Mouse (Mus musculus) testis, adult 2 months (tissue): ENCODE data around the gene Wnt6. TPM values are rescaled to one million over a fixed set of nuclear protein-coding genes. Genes with fewer than 3 reads are reported as not detected.

ENCODE experiments used
- H3K27ac ChIP-seq: fragments of 200-500 bp; 2 replicates; pipeline ENCODE4 v1.5.1; 2012; ENCODE audit warnings: low read depth, low read length; ENCODE audit not compliant: control insufficient read depth, insufficient read depth
- H3K27me3 ChIP-seq: fragments of 200-500 bp; 2 replicates; pipeline ENCODE4 v1.6.1; 2012; ENCODE audit warnings: mild to moderate bottlenecking, low read length, moderate library complexity; ENCODE audit not compliant: control insufficient read depth, insufficient read depth
- H3K36me3 ChIP-seq: fragments of 200-500 bp; 2 replicates; pipeline ENCODE4 v1.6.1; 2012; ENCODE audit warnings: mild to moderate bottlenecking, low read length; ENCODE audit not compliant: control insufficient read depth, insufficient read depth
- H3K4me1 ChIP-seq: fragments of 200-500 bp; 2 replicates; pipeline ENCODE4 v1.6.1; 2012; ENCODE audit warnings: low read length; ENCODE audit not compliant: control insufficient read depth, insufficient read depth
- H3K4me3 ChIP-seq: fragments of 200-500 bp; 2 replicates; pipeline ENCODE4 v1.5.1; 2012; ENCODE audit warnings: low read depth, mild to moderate bottlenecking, low read length, moderate library complexity, mixed read lengths; ENCODE audit not compliant: control insufficient read depth
- CTCF ChIP-seq: fragments of 200-500 bp; IDR thresholded peaks from 2 replicates; pipeline ENCODE4 v1.5.1; 2012; ENCODE audit warnings: low read depth, mild to moderate bottlenecking, inconsistent platforms, low read length, moderate library complexity; ENCODE audit not compliant: control insufficient read depth, insufficient read depth, insufficient replicate concordance
- POLR2A ChIP-seq: fragments of 200-500 bp; IDR thresholded peaks from 2 replicates; pipeline ENCODE4 v1.6.1; 2012; ENCODE audit warnings: low read depth, mild to moderate bottlenecking, inconsistent platforms, low read length, moderate library complexity; ENCODE audit not compliant: control insufficient read depth
- polyA plus RNA-seq: library from polyadenylated mRNA; depleted of rRNA; stranded (reverse); fragments of >200 nt; gene quantifications from 2 replicates; pipeline ENCODE4 v1.2.3, GENCODE M21; 2012

Gene Wnt6
- polyA plus RNA-seq, 1 experiment, result 13.4 TPM

DNA sequence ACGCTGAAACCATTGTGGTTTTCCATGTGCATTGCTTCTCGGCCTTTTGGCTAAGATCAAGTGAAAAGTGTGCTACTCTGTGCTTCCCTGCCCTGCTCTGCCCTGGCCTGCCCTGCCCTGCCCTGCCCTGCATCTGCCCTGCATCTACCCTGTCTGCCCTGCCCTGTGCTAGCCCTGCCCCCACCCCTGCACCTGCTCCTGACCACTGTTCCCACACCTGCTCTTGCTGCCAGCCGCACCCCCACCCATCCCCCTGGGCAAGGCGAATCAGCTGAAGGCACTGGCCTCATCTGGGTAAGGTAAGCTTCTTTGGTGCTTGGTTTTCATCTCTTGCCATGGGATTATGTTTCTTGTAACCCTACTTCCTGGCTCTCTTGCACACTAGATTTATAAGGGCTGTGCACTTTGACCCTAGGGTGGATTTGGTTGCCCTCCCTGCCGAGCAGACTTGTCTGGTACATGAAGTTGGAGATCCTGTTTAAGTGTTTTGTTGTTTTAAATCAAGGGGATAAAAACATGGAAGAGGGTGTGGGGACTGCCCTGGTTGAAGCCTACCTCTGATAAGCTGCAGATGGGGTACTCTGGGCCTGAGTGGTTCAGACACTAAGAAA, 17.4 kb upstream of the Wnt6 start:
- TF ChIP-seq CTCF (no peak), POLR2A (no peak)
- Histone ChIP-seq H3K27ac (no peak overlapping the region), H3K36me3 (no peaks in the 10 kb centered on the region), H3K4me3 (no peak overlapping the region), H3K27me3 (no peaks in the 10 kb centered on the region), H3K4me1 (peaks cover 3% of the 10 kb centered on the region; the same call in 1 of the 2 replicates)

DNA sequence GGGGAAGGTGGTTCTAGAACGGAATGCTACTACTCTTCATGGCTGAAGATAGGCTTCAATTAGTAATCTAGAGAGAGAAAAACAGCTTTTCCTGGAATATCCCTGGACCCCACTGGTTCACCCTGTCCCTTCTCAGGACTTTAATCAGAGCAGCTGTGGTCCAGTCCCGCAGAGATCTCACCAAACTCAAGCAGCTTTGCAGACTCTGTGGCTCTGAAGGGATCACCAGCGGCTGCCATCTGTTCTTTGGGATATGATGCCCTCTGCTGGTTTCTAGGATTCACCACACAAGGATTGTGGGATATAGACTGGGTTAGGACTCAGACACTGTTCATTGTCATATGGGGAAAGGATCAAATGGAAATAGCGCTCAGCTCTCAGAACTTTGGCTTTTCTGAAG, 11.9 kb upstream of the Wnt6 start:
- no peaks in the 10 kb centered on the region for H3K27me3 ChIP-seq
- H3K36me3 ChIP-seq, result no peaks in the 10 kb centered on the region
- no peaks in the 10 kb centered on the region for H3K4me1 ChIP-seq
- peak overlapping the region; percentile 28; the same call in 1 of the 2 replicates for H3K27ac ChIP-seq
- H3K4me3 ChIP-seq, result no peak overlapping the region
- no peak; the same call in 1 of the 2 replicates for TF ChIP-seq CTCF
- TF ChIP-seq POLR2A, result no peak

DNA sequence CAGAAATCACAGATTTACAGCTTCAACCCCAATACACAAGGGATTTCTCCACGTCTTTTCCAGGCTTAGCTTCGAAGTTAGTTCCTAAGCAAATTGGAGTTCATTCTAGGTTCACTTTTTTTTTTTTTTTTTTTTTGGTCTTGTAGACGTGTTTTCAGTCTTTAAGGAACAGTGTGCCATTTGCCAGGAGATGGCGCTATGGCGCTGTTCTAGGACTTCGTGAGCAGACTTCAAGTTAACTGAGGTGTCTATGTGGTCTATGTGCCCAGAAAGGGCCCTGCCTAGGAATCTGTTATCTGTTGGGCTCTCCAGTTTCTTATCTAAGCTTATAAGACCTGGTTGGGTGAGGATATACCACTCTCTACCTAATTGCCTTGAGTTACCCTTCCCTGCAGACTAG, 8.6 kb upstream of the Wnt6 start:
- Histone ChIP-seq H3K27me3 (no peaks in the 10 kb centered on the region), H3K4me1 (no peaks in the 10 kb centered on the region)
- no peak; the same call in 1 of the 2 replicates for TF ChIP-seq CTCF
- no peak for TF ChIP-seq POLR2A

DNA sequence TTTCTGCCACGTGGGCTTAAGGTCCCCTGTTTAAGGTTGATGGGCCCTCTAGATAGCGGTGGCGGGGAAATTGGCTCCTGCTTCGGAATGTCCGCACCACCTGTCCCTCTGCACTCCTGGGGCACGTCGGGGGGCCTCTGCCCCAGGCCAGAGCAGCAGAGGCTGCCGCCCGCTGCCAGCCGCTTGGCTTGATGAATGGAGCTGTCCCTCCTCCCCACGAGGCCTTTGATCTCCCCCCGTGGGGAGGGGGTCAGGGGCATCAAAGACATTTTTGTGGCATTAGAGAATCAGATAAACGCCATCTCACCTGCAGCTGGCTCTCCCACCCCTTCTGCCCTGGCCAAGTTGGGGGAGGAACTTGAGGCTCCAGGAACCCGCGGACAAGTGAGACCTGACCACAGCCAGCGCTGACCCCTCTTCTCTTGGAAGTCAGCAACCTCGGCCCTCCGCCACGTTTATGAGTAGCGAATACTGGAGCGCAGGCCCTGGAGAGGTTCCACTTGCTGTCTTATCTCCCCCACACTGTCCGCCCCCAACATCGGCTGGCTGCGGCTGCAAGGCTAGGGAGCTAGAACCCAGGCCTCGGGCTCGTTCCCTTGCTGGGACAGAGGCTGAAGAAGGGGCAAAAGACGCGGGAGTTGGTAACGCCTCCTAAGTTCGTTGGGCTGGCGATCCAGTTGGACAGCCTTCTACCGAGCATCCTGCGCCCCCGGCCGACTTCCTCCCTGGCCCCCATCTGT, 795 bp upstream of the Wnt6 start:
- peaks cover 14% of the 10 kb centered on the region for H3K4me1 ChIP-seq
- no peaks in the 10 kb centered on the region for H3K36me3 ChIP-seq
- peak overlapping the region; percentile 6 for H3K4me3 ChIP-seq
- no peak overlapping the region for H3K27ac ChIP-seq
- H3K27me3 ChIP-seq, result no peaks in the 10 kb centered on the region; the same call in 1 of the 2 replicates
- TF ChIP-seq POLR2A, result no peak
- TF ChIP-seq CTCF, result no peak

More for the DNA sequence above, 8.6 kb upstream of the Wnt6 start:
- Histone ChIP-seq H3K27ac (no peak overlapping the region), H3K36me3 (no peaks in the 10 kb centered on the region), H3K4me3 (no peak overlapping the region)

DNA sequence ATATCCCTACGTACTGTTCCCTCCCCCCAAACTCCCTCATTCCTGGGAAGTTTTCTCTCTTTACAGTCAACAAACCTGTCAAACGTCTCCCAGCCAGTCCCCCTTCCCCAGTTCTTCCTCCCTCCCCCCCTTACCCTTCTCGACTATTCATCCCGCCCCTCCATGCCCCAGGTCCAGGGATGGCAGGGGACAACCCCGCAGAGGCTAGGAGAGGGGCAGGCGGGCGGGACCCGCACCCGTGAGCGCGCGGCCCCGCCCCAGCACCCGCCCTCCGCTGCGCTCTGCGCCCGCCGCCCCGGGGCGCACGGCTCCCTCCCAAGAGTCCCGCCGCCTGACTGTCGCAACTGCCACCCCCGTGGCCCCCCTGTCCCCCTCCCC, 236 bp upstream of the Wnt6 start:
- TF ChIP-seq CTCF (no peak), POLR2A (no peak)
- H3K4me1 ChIP-seq, result peaks cover 14% of the 10 kb centered on the region
- no peaks in the 10 kb centered on the region; the same call in 1 of the 2 replicates for H3K27me3 ChIP-seq
- no peaks in the 10 kb centered on the region for H3K36me3 ChIP-seq
- H3K4me3 ChIP-seq, result peak overlapping the region; percentile 6
- no peak overlapping the region for H3K27ac ChIP-seq

DNA sequence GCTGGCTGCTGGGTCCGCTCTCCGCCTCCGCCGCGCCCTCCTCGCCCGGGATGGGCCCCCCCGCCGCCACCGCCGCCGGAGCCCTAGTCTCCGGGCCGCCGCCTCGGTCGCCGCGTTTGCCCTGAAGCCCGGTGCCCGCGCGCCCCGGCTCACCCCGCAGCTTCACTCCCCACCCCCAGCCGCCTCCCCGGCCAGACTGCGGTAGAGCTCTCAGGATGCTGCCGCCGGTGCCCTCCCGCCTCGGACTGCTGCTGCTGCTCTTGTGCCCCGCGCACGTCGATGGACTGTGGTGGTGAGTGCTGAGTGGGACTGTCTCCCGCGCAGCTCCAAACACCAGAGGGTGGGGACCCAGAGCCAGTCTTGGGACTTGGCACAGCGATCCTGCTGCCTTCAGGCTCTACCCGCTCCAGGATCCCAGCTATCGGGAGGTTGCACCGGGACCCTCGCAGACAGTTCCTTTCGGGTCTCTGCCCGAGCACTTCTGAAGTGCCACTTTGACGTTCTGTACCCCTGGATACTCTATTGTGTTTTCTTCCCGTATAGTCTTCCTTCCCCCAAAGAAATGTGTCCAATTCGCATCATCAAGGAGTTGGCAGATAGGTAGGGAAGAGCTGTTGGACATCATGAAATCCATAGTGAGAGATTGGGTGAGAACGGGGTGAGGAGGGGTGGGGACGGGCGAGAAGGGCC, 384 bp downstream of the Wnt6 start:
- peak overlapping the region; percentile 58 for H3K4me3 ChIP-seq
- H3K36me3 ChIP-seq, result no peaks in the 10 kb centered on the region
- peaks cover 14% of the 10 kb centered on the region for H3K4me1 ChIP-seq
- TF ChIP-seq POLR2A, result no peak
- no peak for TF ChIP-seq CTCF
- H3K27me3 ChIP-seq, result no peaks in the 10 kb centered on the region; the same call in 1 of the 2 replicates
- peak overlapping the region; percentile 76 for H3K27ac ChIP-seq

GRCm38 (mm10) chr1:74773136-74773535, 1.4 kb downstream of the Wnt6 start:
- Histone ChIP-seq H3K4me3 (peak overlapping the region; percentile 41), H3K4me1 (peaks cover 14% of the 10 kb centered on the region), H3K27me3 (no peaks in the 10 kb centered on the region; the same call in 1 of the 2 replicates), H3K27ac (peak overlapping the region; percentile 15; the same call in 1 of the 2 replicates), H3K36me3 (no peaks in the 10 kb centered on the region)
- TF ChIP-seq CTCF (no peak), POLR2A (peak; percentile 51; the same call in 1 of the 2 replicates)
